Mouse (Mus musculus) intestine, postnatal 0 days (tissue): ENCODE data around the gene Clec1a. TPM values are rescaled to one million over a fixed set of nuclear protein-coding genes. Genes with fewer than 3 reads are reported as not detected.

Experiments used
- ATAC-seq: fragments of 200-750 bp; cut with Nextera tagmentation; 2 replicates; pipeline ENCODE4 v1.8.0; 2017; ENCODE audit warnings: mild to moderate bottlenecking, moderate TSS enrichment, moderate library complexity
- H3K27ac ChIP-seq: fragments of 300-500 bp; sonication (generic); 2 replicates; pipeline ENCODE4 v1.5.1; 2014; ENCODE audit warnings: mild to moderate bottlenecking, low read depth, low read length, moderate library complexity
- H3K27me3 ChIP-seq: fragments of 300-500 bp; sonication (generic); replicated peaks from 2 replicates; pipeline ENCODE4 v1.6.1; 2014; ENCODE audit warnings: low read length, mixed read lengths; ENCODE audit not compliant: control insufficient read depth, insufficient read depth
- H3K36me3 ChIP-seq: fragments of 300-500 bp; sonication (generic); 2 replicates; pipeline ENCODE4 v1.6.1; 2014; ENCODE audit warnings: mild to moderate bottlenecking, moderate library complexity; ENCODE audit not compliant: control insufficient read depth, insufficient read depth
- H3K4me1 ChIP-seq: fragments of 300-500 bp; sonication (generic); replicated peaks from 2 replicates; pipeline ENCODE4 v1.6.1; 2014; ENCODE audit warnings: antibody characterized with exemption, low read length, mixed read lengths; ENCODE audit not compliant: control insufficient read depth, insufficient read depth
- H3K4me2 ChIP-seq: fragments of 300-500 bp; sonication (generic); replicated peaks from 2 replicates; pipeline ENCODE4 v1.6.1; 2014; ENCODE audit warnings: low read depth, mild to moderate bottlenecking, moderate library complexity
- H3K4me3 ChIP-seq: fragments of 300-500 bp; sonication (generic); 2 replicates; pipeline ENCODE4 v1.5.1; 2014; ENCODE audit warnings: low read depth, low read length
- H3K9ac ChIP-seq: fragments of 300-500 bp; sonication (generic); 2 replicates; pipeline ENCODE4 v1.6.1; 2014; ENCODE audit warnings: mild to moderate bottlenecking, low read depth, low read length
- H3K9me3 ChIP-seq: fragments of 300-500 bp; sonication (generic); 2 replicates; pipeline ENCODE4 v1.6.1; 2016; ENCODE audit warnings: mixed run types; ENCODE audit not compliant: control insufficient read depth
- CTCF ChIP-seq: sonication (generic); IDR thresholded peaks from 2 replicates; pipeline ENCODE4 v1.5.1; 2016; ENCODE audit warnings: low read depth, mild to moderate bottlenecking, control low read depth, antibody characterized with exemption, moderate library complexity
- WGBS: fragments of 180-500 bp; shearing (Covaris S2); extraction: QIAGEN DNeasy Blood & Tissue Kit; methylation state at CpG from one replicate; pipeline ENCODE4 v1.1.7; 2014; 5-methylcytosine and 5-hydroxymethylcytosine counted together
- polyA plus RNA-seq: library from polyadenylated mRNA; unstranded; fragments of >200 nt; fragmentation: Nextera tagmentation; extraction: Ambion mirVana; gene quantifications from 2 replicates; pipeline ENCODE4 v1.2.1, GENCODE M21; 2015

Gene Clec1a
- polyA plus RNA-seq, 1 experiment from 2014 or later = 2.7 TPM

DNA sequence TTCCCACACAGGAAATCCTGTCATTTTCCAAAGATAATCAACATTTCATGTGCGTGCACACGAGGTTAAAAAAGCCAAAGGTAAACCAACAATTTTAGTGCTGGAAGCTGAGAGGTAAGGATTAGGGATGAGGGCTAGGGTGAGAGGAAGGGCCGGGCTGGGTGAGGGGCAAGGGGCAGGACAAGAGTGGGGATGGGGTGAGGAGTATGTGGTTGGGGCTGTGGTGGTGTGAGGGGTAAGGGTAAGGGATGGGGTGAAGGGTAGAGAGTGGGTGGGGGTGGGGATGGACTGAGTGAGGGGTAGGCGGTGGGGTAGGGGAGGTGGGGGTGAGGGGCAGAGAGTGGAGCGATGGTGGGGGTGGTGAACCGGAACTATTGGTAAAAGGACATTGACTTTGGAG is 58.1 kb downstream of the Clec1a start:
- H3K27ac ChIP-seq = no peak overlapping the region
- no peaks in the 10 kb centered on the region for H3K9me3 ChIP-seq
- ATAC-seq = no peak
- no peaks in the 10 kb centered on the region for H3K36me3 ChIP-seq
- no peak overlapping the region for H3K4me3 ChIP-seq
- no peaks in the 10 kb centered on the region for H3K27me3 ChIP-seq
- H3K9ac ChIP-seq = no peak overlapping the region
- no peak for TF ChIP-seq CTCF
- 68% methylated on average over 6 of the region's 6 CpGs for WGBS
- H3K4me2 ChIP-seq = no peak overlapping the region
- no peaks in the 10 kb centered on the region for H3K4me1 ChIP-seq

DNA sequence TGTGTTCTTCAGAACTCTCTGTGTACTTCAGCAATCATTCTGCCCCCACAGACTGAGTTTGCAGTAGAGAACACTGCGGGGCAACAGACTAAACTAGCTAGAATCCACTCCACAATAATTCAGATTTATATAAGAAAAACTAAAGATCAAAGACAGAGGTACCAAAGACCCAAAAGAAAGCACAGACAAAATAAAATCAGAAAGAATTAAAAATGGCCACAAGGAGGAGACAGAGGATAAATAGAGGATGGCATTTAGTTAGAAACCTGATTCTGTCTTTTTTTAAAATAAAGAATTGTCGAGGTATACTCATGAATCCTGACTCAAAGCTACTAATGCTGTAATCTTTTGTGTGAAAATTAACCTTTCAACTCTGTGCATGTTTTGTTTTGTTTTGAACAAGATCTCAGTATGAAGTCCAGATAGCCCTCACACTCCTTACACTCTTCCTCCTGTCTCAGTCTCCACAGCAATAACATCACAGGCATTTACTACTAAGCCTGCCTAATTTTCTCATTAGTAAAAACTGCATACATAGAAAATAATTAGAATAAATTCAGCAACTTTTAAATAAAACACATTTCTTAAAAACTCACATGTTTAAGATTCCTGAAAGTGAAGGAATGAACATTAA is 58.6 kb downstream of the Clec1a start:
- WGBS = 20% methylated on average over 2 of the region's 2 CpGs
- no peak for ATAC-seq
- H3K4me2 ChIP-seq = no peak overlapping the region
- H3K27me3 ChIP-seq = no peaks in the 10 kb centered on the region
- H3K9me3 ChIP-seq = no peaks in the 10 kb centered on the region
- H3K4me1 ChIP-seq = no peaks in the 10 kb centered on the region
- no peak overlapping the region for H3K4me3 ChIP-seq
- H3K27ac ChIP-seq = no peak overlapping the region
- H3K9ac ChIP-seq = no peak overlapping the region
- H3K36me3 ChIP-seq = no peaks in the 10 kb centered on the region
- TF ChIP-seq CTCF = peak; percentile 80

DNA sequence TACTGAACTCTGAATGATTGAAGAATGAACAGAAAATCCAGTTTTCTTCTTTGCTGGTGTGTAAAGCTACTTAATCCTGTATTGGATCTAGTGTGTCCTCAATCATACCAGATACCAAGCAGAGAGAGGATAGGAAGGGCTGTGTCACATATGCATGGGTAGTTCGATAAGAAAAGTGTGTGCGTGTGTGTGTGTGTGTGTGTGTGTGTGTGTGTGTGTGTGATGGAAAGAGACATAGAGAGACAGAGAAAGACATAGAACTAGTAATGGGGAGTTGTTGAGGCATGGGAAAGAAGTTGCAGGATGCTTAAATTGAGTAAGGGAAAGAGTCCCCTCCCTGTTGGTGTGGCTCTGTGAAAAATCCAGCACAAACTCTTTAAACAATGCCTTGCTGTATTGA is 66.0 kb downstream of the Clec1a start, which contains the start of gene Clec12b:
Clec12b (minus strand) TSS at position 101 of the 400 bp plus-strand sequence.
- no peak for TF ChIP-seq CTCF
- Histone ChIP-seq H3K27ac (no peak within 1 kb of the TSS), H3K9me3 (no peaks in the 10 kb centered on the region), H3K27me3 (no peaks in the 10 kb centered on the region), H3K36me3 (no peaks in the 10 kb centered on the region), H3K4me2 (no peak within 1 kb of the TSS), H3K9ac (no peak within 1 kb of the TSS), H3K4me1 (no peaks in the 10 kb centered on the region), H3K4me3 (no peak within 1 kb of the TSS)
- 88% methylated on average over 2 of the region's 2 CpGs for WGBS
- ATAC-seq = no peak

DNA sequence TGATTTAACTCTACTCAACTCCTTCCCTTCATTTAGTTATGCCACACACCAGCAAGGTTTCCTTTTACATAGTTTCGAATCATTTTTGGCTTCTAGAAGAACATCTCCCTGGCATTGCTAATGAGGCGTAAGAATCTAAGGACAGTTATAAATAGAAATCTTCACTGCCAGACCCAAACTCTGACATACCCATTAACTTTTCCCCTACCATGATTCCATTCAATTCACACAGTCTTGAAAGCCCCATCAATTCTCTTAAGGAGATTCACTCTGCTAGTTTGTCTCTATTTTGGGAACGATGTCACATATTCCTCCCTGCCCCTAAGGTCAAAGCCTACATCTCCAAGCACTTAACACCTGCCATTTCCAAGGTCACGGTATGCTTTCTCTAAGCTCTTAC is 66.8 kb downstream of the Clec1a start:
- Histone ChIP-seq H3K4me1 (no peaks in the 10 kb centered on the region), H3K27me3 (no peaks in the 10 kb centered on the region), H3K4me2 (no peak overlapping the region), H3K27ac (no peak overlapping the region), H3K36me3 (no peaks in the 10 kb centered on the region), H3K9me3 (no peaks in the 10 kb centered on the region), H3K9ac (no peak overlapping the region), H3K4me3 (no peak overlapping the region)
- TF ChIP-seq CTCF = no peak
- no peak for ATAC-seq
- 81% methylated on average over 4 of the region's 4 CpGs for WGBS

DNA sequence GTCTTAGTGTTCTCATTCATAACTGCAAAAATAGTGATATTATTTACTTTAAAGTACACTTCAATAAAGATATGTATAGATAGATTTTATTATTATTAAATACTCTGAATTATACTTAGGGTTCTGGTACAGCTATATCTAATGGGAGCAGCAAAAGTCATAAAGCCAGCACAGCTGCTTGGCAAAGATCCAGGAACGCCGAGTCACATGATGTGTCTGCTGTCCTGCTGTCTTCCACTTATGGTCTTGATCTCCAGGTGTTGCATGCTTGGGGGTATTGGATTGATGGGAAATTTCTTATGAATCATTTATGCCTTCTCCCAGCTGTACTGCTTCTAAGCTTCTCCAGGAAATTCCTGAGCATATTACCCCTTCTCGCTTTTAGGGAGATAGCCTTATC is 68.3 kb downstream of the Clec1a start:
- no peaks in the 10 kb centered on the region for H3K9me3 ChIP-seq
- peak; percentile 75 for ATAC-seq
- no peaks in the 10 kb centered on the region for H3K36me3 ChIP-seq
- 22% methylated on average over 3 of the region's 3 CpGs for whole genome bisulfite sequencing
- no peak overlapping the region for H3K4me3 ChIP-seq
- H3K27ac ChIP-seq = no peak overlapping the region
- no peak for TF ChIP-seq CTCF
- no peak overlapping the region; the same call in 1 of the 2 replicates for H3K4me2 ChIP-seq
- H3K27me3 ChIP-seq = no peaks in the 10 kb centered on the region
- H3K4me1 ChIP-seq = no peaks in the 10 kb centered on the region
- H3K9ac ChIP-seq = no peak overlapping the region

DNA sequence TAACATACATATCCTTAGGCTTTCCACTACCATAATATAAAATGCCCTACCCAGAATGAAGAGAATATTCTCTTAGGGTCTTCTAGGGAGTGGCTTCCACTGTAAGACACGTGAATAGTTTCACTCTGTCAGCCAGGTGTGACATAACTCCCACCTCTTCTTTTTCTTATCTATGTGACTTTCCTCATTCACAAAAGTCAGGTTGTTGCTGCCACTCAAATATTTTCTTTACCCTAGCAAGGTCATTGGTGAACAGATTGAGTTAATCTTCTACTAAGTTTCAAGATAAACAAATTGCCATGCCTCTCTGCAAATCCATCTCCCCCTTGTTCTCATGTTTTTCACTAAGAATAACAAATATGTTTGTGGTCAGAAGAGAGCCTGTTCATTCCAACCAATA is 70.1 kb downstream of the Clec1a start:
- no peak overlapping the region for H3K4me3 ChIP-seq
- H3K9me3 ChIP-seq = no peaks in the 10 kb centered on the region
- WGBS = 27% methylated on average over 1 of the region's 1 CpGs
- no peaks in the 10 kb centered on the region for H3K4me1 ChIP-seq
- no peak overlapping the region for H3K9ac ChIP-seq
- no peak; the same call in 1 of the 2 replicates for ATAC-seq
- no peaks in the 10 kb centered on the region for H3K36me3 ChIP-seq
- TF ChIP-seq CTCF = no peak
- H3K27ac ChIP-seq = no peak overlapping the region
- H3K27me3 ChIP-seq = no peaks in the 10 kb centered on the region
- H3K4me2 ChIP-seq = no peak overlapping the region

DNA sequence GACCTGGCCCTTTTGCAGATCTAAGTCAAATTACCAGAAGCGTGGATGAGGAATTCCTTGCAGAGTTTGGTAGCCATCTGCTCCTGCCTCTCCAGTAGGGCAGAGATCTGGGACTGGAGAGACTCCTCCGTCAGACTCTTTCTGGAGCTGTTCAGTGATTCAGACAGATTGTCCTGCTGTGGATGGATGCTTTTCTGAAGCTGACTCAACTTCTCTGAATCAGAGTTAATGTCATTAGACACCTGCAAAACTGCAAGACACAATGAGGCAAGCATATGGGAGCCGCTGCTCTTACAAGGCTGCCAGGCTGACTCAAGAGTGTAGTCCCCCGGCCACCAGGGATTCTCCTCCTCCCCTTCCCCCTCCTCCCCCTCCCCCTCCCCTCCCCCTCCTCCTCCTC is 71.3 kb downstream of the Clec1a start:
- Histone ChIP-seq H3K4me2 (no peak overlapping the region), H3K36me3 (no peaks in the 10 kb centered on the region), H3K4me1 (no peaks in the 10 kb centered on the region), H3K4me3 (no peak overlapping the region), H3K9me3 (no peaks in the 10 kb centered on the region), H3K27me3 (no peaks in the 10 kb centered on the region), H3K9ac (no peak overlapping the region), H3K27ac (no peak overlapping the region)
- WGBS = 76% methylated on average over 4 of the region's 4 CpGs
- TF ChIP-seq CTCF = no peak
- no peak for ATAC-seq
